Mouse (Mus musculus) neural tube, embryonic 10.5 days (tissue): Measurements from ENCODE around the gene Lin7c.

Experiments used
- DNase-seq: peaks from one replicate; pipeline ENCODE4 v3.0.0-alpha.2; 2017; ENCODE audit warnings: low spot score; ENCODE audit errors: extremely low spot score

Gene Lin7c

DNA sequence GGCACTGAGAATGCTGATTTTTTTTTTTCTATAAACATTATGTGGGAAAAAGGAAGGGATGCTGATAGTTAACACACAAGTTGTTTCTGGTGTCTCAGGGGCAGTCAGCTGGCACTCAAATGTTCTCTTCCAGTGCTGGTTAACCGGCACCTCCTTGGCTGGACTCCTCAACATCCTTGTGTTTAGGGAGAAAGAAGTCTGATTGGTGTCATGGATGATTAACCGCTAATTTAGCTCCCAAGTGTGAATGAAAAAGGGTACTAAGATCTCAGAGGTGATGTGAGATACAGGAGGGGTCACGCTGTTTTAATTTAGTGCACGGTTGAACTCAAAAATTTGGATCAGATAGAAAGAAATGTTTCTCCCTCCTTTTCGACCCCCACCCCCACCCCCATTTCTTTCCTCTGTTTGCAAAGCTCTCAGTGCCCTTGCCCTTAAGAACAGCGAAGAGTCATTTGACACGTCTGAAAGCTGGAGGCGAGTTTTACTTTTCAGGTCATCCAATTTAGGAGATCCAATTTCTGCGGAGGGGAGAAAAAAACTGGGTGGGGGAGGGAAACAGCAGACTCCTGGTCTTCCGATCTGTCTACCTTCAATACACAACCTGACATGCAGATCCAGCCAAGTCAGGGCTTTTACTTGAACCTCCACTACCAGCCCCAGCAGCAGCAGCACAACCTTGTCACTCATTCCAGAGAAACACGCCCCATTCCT lies 26.3 kb downstream of the Lin7c start:
- DNase-seq: no peak

DNA sequence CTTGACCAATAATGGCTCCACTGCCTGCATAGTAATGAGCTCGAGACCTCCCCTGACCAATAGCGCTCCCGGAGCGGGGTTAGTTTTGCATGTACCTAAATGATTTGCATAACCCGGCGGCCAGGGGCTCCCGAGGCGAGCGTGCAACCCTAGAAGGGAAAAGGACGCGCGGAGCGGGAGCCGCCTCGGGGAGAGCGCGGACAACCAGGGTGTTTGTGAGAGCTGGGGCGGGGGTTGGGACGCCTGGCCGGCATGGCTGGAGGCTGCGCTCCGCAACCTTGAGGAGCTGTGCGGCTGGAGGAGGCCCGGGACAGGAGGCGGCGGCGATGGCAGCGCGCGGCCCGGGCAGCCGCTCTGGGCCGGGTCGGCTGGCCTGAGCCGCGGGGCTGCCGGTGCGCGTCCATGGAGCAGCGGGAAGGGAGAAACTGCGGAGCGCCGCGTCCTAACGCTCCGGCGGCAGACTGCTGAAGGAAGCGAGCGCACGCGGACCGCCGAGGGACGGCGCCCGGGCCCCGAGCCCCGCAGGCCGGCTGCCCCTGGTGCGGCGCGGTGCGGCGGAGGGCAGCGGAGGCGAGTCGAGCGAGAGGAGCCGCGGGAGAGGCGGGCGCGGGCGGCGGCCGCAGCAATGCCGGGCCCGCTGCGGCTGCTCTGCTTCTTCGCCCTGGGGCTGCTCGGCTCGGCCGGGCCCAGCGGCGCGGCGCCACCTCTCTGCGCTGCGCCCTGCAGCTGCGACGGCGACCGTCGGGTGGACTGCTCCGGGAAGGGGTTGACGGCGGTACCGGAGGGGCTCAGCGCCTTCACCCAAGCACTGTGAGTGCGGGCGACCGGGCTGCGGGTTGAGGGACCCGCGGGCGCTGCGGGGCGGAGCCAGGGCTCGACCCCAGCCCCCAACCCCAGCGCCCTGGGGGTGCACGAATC lies 27.1 kb downstream of the Lin7c start, which contains the start of gene Lgr4:
TSS of gene Lgr4 (plus strand) at position 152 of the 918 bp plus-strand sequence.
- DNase-seq: peak; percentile 95

GRCm38 (mm10) chr2:109918592-109919262 lies 28.1 kb downstream of the Lin7c start:
- peak; percentile 46 for DNase-seq

GRCm38 (mm10) chr2:109920471-109920870 lies 29.8 kb downstream of the Lin7c start:
- no peak for DNase-seq

DNA sequence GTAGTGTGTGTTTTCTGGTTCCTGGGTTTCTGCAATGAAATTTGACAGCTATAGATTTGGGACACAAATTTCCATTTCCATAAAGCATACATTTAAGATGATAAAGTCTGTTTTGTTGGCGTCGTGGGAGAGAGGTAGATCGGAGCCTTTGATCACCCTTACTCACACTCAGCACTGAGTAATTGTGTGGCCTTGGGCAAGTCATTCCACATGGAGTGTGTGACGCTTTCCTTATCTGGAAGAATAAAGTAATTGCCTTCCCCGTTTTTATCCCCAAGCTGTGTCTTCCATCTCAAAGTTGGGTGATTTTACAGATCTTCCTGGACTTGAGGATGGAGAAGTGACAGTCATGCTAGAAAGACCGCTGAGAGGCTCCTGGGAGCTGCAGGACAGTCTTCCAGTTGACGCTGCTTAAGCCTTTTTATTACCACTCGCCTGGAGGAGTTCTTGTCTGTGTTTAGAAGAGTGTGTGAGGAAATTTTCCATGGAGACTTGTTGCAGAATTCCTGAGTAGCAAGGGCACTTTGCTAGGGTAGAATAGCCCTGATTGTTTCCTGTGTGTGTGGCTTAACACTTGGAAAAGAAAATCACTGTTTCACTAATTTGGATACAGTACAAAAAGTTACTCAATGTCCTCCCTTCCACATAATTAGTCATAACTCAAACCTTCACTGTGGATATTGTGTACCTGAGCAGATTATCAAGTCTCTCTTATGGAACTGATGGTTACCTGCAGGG lies 30.8 kb downstream of the Lin7c start:
- no peak for DNase-seq

DNA sequence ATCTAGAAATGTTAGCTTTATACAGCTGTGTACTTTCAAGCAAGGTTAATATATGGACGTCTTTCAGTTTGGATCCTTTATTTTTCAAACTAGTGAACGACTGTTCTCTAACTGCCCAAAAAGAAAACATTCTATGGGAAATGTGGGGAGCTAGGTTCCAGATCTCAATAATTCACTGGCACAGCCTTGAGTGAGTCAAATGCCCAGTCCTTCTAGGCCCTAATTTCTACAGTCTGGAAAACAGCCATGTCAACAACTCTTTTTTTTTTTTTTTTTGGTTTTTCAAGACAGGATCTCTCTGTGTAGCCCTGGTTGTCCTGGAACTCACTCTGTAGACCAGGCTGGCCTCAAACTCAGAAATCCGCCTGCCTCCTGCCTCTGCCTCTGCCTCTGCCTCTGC lies 31.7 kb downstream of the Lin7c start:
- DNase-seq: no peak

GRCm38 (mm10) chr2:109923031-109923430 lies 32.4 kb downstream of the Lin7c start:
- DNase-seq: no peak

- no peak for DNase-seq
Observed at GRCm38 (mm10) chr2:109923945-109924344, 33.3 kb downstream of the Lin7c start.

DNA sequence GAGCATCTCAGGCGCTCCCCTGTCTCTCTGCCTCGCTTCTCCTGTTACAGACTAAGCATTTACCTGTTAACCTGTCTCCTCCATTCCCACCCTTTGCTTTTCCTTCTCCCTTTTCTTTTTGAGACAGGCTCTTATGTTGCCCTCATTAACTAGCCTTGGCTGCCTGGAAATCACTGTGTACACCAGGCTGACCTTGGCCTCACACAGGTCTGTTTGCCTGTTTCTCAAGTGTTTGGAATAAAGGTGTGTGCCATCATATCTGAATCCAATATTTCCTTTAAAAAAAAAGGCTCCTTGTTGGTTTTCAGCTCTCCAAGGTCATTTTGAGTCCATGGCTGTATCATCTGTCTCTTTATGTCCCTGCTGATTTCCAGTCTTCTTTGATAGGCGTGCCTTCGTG lies 36.3 kb downstream of the Lin7c start:
- no peak for DNase-seq

DNA sequence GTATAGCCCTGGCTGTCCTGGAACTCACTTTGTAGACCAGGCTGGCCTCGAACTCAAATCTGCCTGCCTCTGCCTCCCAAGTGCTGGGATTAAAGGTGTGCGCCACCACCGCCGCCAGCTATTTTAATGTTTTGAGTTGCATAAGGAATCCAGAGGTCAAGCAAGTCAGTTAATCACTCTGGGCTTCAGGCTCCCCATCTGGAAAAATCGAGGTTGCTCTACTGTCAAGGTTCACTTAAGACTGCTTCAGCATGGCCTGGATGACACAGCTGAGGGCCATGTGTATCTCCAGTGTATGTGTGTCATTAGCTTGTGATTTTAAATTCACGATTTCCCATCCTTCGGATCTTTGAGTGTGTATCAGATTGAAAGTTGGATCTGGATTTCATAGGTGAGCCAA lies 36.8 kb downstream of the Lin7c start:
- no peak for DNase-seq

DNA sequence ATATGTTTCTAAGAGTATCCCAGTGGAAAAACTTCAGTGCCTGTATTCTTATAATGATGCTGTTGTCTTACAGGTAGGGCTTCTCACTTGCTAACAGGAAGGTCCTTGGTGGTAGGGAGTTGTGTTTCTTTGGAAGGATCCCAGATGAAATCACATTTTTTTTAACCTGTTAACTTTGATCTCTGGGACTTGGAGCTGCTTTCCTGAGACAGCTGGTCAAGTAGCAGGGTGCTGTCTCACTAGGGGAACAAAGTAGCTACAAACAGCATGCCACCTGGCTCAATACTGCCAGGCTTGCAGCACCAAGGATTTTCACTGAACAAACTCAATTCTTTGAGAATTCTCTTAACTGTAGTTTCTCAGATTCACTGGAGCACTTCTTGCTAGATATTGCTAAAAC lies 37.2 kb downstream of the Lin7c start:
- DNase-seq: no peak

DNA sequence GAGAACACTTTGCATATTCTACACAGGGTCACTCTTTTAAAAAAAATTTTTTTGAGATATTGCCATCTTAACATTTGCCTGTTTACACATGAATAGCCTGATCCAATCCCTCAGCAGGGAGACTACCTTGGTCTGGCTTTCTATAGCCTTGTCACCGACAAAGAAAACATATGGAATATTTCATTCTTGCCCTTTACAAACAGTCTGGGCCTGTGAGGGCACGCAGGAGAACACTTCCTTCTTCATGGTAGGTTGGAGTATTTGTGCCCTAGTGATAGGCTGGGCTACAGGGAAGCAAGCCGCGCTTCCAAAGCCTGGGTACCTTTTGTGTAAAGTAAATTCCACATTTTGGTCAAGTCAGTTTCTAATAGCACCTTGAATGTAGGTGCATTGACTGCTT lies 38.1 kb downstream of the Lin7c start:
- DNase-seq: no peak

DNA sequence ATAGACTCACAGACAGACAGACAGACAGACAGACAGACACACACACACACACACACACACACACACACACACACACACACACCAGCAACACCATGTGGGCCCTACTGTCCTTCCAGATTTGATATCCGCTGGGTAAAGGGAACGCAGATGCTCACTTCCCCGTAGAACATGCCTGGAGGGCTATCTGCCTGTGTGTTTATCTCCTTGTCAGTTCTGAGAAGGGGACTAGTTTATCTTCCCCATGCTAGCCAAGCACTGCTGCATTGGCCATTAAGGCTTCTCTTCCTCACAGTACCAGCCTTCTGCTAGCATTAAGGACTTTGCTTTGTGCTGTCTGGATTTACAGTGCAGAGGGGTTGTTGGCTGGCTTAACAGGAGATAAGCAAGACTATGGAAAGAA lies 38.6 kb downstream of the Lin7c start:
- DNase-seq: no peak

- no peak for DNase-seq
Observed at GRCm38 (mm10) chr2:109930366-109930765, 39.7 kb downstream of the Lin7c start.

GRCm38 (mm10) chr2:109930771-109931170 lies 40.1 kb downstream of the Lin7c start:
- DNase-seq: no peak

DNA sequence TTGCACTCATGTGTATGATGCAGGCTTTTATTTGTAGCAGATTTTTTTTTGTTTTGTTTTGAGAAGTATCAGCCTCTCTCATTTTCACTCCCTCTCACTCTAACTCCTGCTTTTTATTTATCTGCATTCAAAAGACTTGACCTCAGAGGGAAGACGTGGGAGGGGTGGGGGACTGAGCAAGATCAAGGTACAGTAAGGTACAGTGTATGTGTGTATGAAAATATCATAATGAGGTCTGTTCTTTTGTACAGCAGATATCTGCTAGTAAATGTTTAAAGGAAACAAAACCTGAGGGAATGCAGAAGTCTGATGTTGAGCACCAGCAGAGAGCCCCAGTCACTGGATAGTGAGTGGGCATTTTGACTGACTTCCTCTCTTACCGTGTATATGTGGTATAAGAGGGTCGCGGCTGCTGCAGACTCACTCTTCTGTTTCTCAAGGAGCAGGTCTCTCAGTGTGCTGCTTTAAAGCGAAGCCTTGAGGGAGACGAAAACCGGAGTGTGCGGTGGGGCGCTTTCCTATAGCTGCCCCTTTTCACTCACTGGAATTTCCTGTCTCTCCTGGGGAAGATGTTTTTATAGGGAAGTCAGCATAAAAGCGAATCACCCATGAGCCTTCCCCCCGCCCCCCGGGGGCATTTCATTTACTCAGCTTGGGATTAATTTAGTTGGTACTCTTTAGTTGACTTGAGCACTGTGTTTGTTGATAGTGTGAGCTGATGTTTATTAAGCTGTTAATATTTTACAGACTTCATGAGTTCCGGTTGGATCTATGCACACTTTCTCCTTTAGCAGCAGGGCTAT lies 41.5 kb downstream of the Lin7c start:
- DNase-seq: peak; percentile 36

DNA sequence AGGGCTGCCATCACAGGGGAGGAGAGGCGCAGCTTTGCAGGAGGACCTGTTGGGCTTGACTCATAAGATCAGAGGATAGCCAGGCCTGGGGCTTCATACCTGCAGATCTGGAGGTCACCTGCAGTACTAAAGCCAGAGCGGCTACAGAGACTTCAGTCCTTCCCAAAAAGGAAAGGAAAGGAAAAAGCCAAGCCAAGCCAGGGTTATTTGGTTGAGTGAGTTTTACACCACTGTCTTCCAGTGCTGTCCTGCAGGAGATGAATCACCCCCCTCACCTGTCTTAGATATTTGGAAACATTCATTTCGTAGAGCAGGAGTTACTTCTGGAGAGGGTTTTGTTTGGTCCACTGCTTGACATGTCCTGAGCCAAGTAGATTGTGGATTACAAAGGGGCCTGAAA lies 42.5 kb downstream of the Lin7c start:
- no peak for DNase-seq

GRCm38 (mm10) chr2:109934086-109934485 lies 43.4 kb downstream of the Lin7c start:
- DNase-seq: no peak

GRCm38 (mm10) chr2:109935194-109935593 lies 44.5 kb downstream of the Lin7c start:
- no peak for DNase-seq

GRCm38 (mm10) chr2:109935754-109936409 lies 45.2 kb downstream of the Lin7c start:
- DNase-seq: no peak
